Mouse (Mus musculus): ENCODE data around the gene Usp11. TPM values are rescaled to one million over a fixed set of nuclear protein-coding genes. Genes with fewer than 3 reads are reported as not detected.
"Not testable (repeated sequence)": the region's sequence is repeated elsewhere in the genome, so short reads cannot be mapped to it uniquely, and the experiment has no call there.

Usp11 gene
- 2.9 and 3.6 TPM in 2 replicates for total RNA-seq (2015; ENCODE audit: low replicate concordance)
- 0.64 and 6.4 TPM in 2 replicates for total RNA-seq (2017; ENCODE audit: low replicate concordance)

- peak; percentile 57 for ATAC-seq (replicated peaks; ENCODE audit: low FRiP score, poor library complexity, severe bottlenecking)
These were observed at the start of gene Usp11 for GRCm38 (mm10) chrX:20703741-20704290. TSS of gene Usp11 (plus strand) at chrX:20703906.

DNA sequence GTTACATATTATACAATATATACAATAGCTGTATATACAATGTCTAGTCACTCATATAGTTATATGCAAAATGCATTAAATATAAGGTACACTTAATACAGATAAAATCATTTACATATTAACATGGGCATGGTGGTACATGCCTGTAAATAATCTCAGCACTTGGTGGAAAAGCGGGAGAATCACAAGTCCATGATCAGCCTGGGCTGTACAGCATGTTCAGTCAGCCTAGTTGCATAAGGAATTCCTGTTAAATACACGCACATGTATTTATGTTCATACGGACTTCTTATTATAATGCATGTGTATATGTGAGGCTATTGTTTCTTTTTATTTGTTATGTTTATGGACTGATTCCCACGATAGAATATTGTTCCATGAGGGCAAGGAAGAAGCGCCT, 46.1 kb upstream of the Usp11 start:
- no peak for ATAC-seq (replicated peaks; ENCODE audit: low FRiP score, poor library complexity, severe bottlenecking)

- ATAC-seq (replicated peaks; ENCODE audit: low FRiP score, poor library complexity, severe bottlenecking), result peak; percentile 48
These were observed 45.6 kb upstream of the Usp11 start, which contains the start of gene Uba1 for GRCm38 (mm10) chrX:20658026-20658652. TSS of gene Uba1 (plus strand) at chrX:20658326.

DNA sequence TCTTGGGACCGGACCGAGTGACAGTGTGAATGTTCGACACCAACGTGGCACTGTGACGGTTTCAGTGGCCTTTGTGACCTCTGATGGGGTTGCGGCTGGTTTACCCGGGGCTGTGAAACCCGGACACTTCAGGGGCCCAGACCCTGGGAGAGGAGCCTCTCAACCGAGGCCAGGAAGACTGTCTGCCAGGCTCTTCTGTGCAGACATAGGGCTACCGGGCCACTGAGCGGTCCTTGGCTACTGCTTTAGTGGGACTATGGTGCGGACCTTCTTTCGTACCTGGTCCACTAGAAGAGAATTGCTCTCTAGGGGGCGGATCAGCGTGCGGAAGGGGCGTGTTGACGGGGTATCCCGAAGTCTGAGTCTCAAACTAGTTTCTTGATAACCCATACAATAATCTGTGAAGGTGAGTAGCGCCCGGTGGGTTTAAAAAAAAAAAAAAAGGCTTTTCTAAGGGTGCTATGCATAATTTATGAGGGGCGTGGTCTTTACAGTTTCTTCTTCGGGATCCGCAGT, 44.8 kb upstream of the Usp11 start:
- no peak for ATAC-seq (replicated peaks; ENCODE audit: low FRiP score, poor library complexity, severe bottlenecking)

- ATAC-seq (replicated peaks; ENCODE audit: low FRiP score, poor library complexity, severe bottlenecking), result no peak
These were observed 41.4 kb upstream of the Usp11 start for GRCm38 (mm10) chrX:20662317-20662715.

- peak; percentile 95 for ATAC-seq (replicated peaks; ENCODE audit: low FRiP score, poor library complexity, severe bottlenecking)
These were observed 40.8 kb upstream of the Usp11 start for GRCm38 (mm10) chrX:20662716-20663443.

DNA sequence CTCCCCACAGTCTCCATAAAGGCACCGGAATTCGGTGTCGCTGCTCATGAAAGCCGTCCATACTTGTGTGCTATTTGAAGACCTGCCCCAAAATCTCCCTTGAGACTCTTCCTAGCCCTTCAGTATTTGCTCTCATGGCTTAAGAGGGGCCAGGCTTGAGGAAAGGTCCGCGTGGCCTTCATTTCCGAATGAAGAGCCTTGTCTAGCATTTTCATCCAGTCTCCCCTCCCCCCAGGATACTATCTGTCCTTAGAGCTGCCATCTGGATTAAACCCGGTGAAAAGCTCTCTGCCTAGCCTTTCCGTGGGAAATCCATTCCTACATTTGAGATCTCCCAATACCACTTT, 40.3 kb upstream of the Usp11 start:
- ATAC-seq (replicated peaks; ENCODE audit: low FRiP score, poor library complexity, severe bottlenecking), result no peak

- peak; percentile 93 for ATAC-seq (replicated peaks; ENCODE audit: low FRiP score, poor library complexity, severe bottlenecking)
These were observed 16.1 kb upstream of the Usp11 start, which contains the start of gene Cdk16 for GRCm38 (mm10) chrX:20687519-20688067. TSS of gene Cdk16 (plus strand) at chrX:20687954.

DNA sequence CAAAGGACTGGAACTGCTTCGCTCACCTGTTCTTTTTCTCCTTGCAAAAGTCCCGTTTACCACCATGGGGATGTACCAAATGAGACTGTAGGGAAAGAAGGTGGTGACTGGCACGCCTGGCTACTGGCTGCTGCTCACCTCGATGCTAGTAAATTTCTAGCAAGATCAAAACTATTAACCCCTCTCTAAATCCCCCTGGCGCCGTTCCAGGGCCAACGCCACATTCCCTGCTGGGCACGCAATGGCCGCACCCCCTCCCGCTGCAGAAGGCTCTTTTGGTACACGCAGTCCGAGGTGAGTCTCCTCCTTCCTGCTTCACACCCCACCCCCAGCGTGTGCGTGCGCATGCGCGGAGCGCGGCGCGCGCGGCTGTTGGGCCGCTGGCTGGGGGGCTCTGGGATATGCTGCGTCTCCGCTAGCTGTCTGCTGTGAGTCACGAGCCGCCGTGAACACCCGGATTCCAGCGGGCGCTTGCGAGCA, 15.6 kb upstream of the Usp11 start:
- ATAC-seq (replicated peaks; ENCODE audit: low FRiP score, poor library complexity, severe bottlenecking), result peak; percentile 84

DNA sequence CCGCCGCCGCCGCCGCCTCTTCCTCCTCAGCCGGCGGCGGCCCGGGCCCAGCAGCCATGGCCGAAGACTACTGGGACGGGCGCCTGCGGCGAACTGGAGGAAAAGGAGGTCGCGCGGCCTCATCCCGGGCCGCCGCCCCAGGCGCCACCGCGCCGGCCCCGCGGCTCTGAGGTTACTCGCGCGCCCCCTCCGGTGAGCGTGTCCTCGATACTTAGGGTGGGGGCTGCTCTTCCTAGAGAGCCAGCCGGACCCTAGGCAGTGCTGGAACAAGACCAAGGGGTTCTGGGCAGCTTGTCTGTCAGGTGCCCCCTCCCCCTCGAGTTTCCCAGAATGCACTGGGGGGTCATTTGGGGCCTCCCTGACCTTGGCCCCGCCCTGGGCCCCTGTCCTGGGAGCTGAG, 15.1 kb upstream of the Usp11 start:
- ATAC-seq (replicated peaks; ENCODE audit: low FRiP score, poor library complexity, severe bottlenecking), result peak; percentile 42

DNA sequence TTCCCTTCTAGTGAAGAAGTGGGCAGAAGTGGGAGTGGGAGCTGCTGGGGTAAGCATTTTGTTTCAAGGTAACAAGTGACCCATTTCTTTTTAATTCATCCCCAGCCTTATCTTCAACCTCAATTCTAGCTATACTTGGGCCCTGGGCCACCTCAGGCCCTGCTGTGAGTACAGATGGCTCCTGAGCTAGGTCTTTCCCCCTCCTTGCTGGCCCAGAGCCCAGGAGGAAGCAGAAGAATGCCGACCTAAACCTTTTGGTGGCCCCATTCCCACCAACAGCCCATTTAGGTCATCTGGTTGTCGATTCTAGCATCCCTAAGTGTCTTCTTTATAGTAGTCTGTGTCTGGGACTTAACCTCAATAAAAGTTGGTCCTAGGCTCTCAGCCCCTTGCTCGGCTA, 12.1 kb upstream of the Usp11 start:
- ATAC-seq (replicated peaks; ENCODE audit: low FRiP score, poor library complexity, severe bottlenecking), result no peak

DNA sequence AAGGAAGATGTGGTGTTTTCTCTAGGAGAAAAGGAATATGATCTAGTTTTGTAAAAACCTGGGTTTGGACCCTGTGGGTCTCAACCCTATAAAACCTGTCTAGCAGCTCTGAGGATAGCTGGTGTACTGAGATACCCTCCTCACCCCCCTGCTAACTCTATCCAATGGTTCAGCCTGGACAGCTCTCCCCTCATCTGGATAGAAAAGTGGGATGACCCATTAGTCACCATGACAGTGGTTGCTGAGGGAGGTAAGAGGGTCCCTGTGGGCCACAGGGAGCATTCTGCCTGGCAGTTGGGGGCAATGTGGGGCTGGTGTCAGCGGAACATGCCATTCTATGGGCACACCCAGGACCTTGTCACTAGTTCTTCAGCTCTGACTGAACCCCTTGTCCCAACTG, 11.1 kb upstream of the Usp11 start:
- no peak for ATAC-seq (replicated peaks; ENCODE audit: low FRiP score, poor library complexity, severe bottlenecking)

GRCm38 (mm10) chrX:20695842-20696241, 7.9 kb upstream of the Usp11 start:
- no peak for ATAC-seq (replicated peaks; ENCODE audit: low FRiP score, poor library complexity, severe bottlenecking)

DNA sequence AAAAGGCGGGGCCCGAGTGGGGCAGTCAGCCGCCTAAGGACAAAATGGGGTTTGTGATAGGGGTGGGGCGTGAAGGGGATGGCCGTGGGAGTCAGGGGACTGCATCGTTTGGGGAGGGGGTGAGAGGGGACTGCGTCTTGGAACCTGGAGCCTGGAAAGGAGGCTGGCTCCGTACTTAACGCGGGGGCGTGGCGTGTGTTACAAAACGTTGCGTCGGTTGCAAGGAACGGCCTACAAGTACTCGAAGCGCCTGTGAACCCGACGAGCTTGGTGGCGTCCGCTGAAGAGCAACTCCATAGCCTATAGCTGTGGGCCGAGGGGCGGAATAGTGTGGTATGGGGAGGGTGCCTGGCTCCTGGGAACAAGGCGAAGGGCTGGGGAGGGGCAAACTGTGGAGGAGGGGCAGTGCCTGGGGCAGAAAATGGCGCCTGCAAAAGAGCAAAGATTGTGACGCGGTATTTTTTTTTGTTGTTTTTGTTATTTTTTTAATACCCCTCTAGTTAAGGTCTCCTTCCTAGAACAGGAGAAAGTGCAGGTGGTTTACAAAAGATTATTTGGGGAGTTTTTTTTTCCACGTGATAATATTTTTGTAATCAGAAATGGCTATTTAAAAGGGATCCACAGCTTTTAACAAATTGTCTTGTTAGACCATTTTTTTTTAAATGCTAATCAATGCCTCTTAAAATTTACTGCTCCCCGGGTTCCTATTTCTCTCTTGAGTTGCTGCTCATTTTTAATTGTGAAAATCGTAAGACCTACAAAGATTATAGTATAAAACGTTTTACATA, 783 bp downstream of the Usp11 start:
- peak; percentile 86 for ATAC-seq (replicated peaks; ENCODE audit: low FRiP score, poor library complexity, severe bottlenecking)

- ATAC-seq (replicated peaks; ENCODE audit: low FRiP score, poor library complexity, severe bottlenecking), result no peak
These were observed 1.3 kb downstream of the Usp11 start for GRCm38 (mm10) chrX:20705083-20705402.

DNA sequence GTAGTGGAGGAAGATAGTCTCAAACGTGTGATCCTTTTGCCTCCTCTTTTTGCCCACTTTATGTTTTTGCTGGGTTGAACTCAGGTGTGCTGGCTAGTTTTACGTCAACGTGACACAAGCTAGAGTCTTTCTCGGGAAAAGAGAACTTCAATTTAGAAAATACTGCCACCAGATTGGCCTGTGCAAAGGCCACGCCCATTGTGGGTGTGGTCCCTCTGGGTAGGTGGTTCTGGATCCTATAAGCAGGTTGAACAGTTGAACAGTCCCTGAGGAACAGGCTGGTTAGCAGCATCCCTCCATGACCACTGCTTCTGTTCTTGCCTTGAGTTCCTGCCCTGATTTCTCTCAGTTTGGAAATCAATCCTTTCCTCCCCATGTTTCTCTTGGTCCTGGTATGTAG, 25.0 kb downstream of the Usp11 start:
- no peak for ATAC-seq (replicated peaks; ENCODE audit: low FRiP score, poor library complexity, severe bottlenecking)

DNA sequence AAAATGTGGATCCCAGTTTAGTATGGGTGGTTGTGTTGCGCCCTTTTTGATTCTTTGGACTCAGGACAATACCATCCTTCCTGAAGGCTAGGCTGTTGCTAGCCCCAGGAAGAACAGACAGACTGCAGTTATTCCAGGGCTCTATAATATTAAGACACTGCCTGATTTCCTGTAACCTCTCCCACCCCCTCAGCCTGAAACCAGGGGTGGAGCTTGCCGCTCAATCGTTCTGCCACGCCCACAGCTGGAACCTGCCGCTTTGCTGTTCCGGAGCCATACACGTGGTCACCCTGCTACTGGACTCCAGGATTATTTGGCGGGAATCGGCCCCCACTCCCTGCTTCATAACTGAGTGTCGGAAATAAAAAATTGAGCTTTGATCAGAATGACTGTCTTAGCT, 26.3 kb downstream of the Usp11 start:
- ATAC-seq (replicated peaks; ENCODE audit: low FRiP score, poor library complexity, severe bottlenecking), result not testable (repeated sequence)

GRCm38 (mm10) chrX:20736479-20736878, 32.8 kb downstream of the Usp11 start:
- ATAC-seq (replicated peaks; ENCODE audit: low FRiP score, poor library complexity, severe bottlenecking), result no peak

- ATAC-seq (replicated peaks; ENCODE audit: low FRiP score, poor library complexity, severe bottlenecking), result no peak
These were observed 45.1 kb downstream of the Usp11 start for GRCm38 (mm10) chrX:20748829-20749228.

DNA sequence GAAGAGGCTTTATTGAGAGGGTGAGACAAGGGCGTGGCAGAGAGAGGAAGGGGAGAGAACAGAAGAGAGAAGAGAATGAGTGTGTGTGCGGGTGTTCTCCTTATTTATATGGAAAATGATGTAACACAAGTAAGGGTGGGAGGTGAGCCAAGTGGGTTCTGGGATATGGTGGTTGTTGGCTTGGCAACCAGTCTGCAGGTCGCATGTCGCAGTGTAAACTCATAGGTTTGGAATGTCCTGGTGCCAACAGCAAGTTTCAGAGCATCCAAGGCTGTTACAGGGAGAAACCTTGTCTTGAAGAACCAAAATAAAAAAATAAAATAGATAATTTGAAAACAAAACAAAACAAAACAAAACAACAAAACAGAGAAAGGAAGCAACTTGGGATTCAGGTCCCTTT, 57.5 kb downstream of the Usp11 start:
- no peak for ATAC-seq (replicated peaks; ENCODE audit: low FRiP score, poor library complexity, severe bottlenecking)

Data from erythroid progenitor cell, adult 5-6 weeks (primary cell).